15 mouse cellular contexts compared by ENCODE assay signal in the genomic region with DNA sequence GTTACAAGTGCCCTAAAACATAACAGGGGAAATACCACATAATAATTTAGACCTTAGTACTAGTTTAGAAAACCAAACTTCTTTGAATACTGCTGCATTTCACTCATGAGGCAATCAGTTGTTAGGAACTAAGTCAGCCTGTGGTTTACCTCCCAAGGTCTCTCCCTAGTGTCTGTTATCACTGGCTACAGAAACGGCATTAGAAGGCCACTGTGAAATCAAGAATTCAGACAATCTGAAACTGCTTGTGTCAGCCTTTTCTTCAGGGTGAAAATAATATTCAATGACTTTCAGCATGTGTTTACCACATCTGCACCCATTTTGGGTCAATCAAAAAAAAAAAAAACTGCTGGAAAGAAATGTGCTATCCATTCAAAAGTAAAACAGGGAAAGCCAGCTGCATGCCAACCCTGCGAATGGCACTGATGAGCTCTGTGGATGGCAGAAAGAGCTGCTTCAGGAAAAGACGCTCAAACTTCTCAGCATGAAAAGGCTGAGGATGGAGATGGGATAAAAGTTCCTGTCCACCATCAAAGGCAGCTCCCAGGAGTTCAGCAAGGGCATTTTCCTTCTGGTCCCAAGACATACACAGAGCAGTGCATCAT. TPM values are rescaled to one million over a fixed set of nuclear protein-coding genes. Genes with fewer than 3 reads are reported as not detected.
A peak's percentile ranks its signal among the peaks of the same experiment; 100 is the strongest.
DNase-seq lines count a peak whose midpoint lies in the region; ATAC-seq and TF ChIP-seq lines count a peak whose summit lies in the region.
"Had no signal": no experiment of that assay in that cellular context is flagged by ENCODE, and none has a peak within 500 bp of the region (broad histone marks: within the 10 kb centered on the region; RNA-seq: fewer than 3 reads in every experiment).

No protein-coding gene starts in this region.

- TF ChIP-seq CTCF in brain, embryonic 14.5 days (IDR thresholded peaks at IDR 0.05; ENCODE audit: borderline replicate concordance, extremely low read depth, insufficient read depth, insufficient read length), result no peak

- peak; percentile 52; the same call in 1 of the 2 replicates for ATAC-seq in frontal cortex, adult (ENCODE audit: low TSS enrichment)
- ATAC-seq in megakaryocyte-erythroid progenitor cell, adult 5-6 weeks (replicated peaks; ENCODE audit: low FRiP score, low TSS enrichment, poor library complexity, severe bottlenecking), result no peak
- ATAC-seq: forebrain, embryonic 15.5 days; intestine, embryonic 16.5 days had no signal

- no peak for DNase-seq in frontal cortex, postnatal 14 days (ENCODE audit: low spot score in 2 of 2)
- peak; percentile 17 for DNase-seq in NIH3T3 (ENCODE audit: low read depth)
- peak; percentile 8 for DNase-seq in brain, embryonic 14.5 days (ENCODE audit: low read depth)
- DNase-seq in telencephalon, adult 2 months (ENCODE audit: low read depth, low spot score), result peak; percentile 9
- no peak for DNase-seq in adrenal gland, adult 2 months
- DNase-seq: adrenal gland, postnatal 14 days; cerebellum, adult 2 months; cerebellum, postnatal 10 days; gastrocnemius, adult 2 months; gastrocnemius, postnatal 25 days had no signal

- no peak for TF ChIP-seq POLR2A in brain, embryonic 14.5 days (IDR thresholded peaks at IDR 0.05; ENCODE audit: borderline replicate concordance, extremely low read depth, insufficient read depth, insufficient read length, poor library complexity, severe bottlenecking)

RNA-seq across cellular contexts. Expression of a gene that starts 53.4 kb away (rescaled TPM):
- 2.2 and 3.9 TPM in 2 replicates for polyA plus RNA-seq in brain, embryonic 14.5 days (2012; rRNA removed)
- total RNA-seq in adrenal gland, adult 2 months (2021), result 10 to 100 TPM; 26.1 to 43.7 TPM
- polyA plus RNA-seq in adrenal gland, adult 2 months (2012; rRNA removed), result 0.74 and 0.88 TPM in 2 replicates
- not detected in 2 replicates for total RNA-seq in megakaryocyte-erythroid progenitor cell, adult 5-6 weeks (2014; fragmentation: Nextera tagmentation)
- total RNA-seq in megakaryocyte-erythroid progenitor cell, adult 5-6 weeks (2017), result not detected in 2 replicates
- total RNA-seq: granulocyte monocyte progenitor cell, adult 5-6 weeks had no signal

Comparison
In these comparisons a context has a peak if more than half of its experiments do, and no peak if none do; other contexts are left out.
1. DNase-seq: peak in NIH3T3 (single experiment), brain, embryonic 14.5 days (single experiment) and telencephalon, adult 2 months (single experiment); none in frontal cortex, postnatal 14 days (0 of 2) and adrenal gland, adult 2 months (single experiment).
2. RNA of a gene that starts 53.4 kb away (total RNA-seq): 26.1 to 43.7 TPM in adrenal gland, adult 2 months; not detected in megakaryocyte-erythroid progenitor cell, adult 5-6 weeks; every median in the first group is over 10 times any median in the second.